Mouse (Mus musculus): ENCODE data around the gene Cxcl9.

Cxcl9 gene

DNA sequence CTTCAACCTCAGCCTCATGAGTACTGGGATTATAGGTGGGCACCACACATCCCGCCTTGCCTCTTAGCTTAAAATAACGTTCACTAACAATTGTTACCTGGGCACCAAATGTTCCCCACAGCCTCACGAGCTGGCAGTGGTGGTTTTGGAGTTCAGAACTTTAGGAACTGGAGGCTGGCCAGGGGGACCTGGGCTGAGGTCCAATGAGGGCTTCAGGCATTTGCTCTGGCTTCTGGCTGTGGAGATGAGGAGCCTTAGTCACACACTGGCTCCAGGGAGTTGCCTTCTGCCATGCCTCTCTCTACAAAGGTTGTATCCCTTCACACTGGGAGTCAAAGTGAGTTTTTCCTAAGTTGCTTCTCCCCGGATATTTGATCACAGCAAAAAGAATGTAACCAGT lies 45.3 kb downstream of the Cxcl9 start:
- no peak for DNase-seq (ENCODE audit: extremely low read depth, low read depth)

DNA sequence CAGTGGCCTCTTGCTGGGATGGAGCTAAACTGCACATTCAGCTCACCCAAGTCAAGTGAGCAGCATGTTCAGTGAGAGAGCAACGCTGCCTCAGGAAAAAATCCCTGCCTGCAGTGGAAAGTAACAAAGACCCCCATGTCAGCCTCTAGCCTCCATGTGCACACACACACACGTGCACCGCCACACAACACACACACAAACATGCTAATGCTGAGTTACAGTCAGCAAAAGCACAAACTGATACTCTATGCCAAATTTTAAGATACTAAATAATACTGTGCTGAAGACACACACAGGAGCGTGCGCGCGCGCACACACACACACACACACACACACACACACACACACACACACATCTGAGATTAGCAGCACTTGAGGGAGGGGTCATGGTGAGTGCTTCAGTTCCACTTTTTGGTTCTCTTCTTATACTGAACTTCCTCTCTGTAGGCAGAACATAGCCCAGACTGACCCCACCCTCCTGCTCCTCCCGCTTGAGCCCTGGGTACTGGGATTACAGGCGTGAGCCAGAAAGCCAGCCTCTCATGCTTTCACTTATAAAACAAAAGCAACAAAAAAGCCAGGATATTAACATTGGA lies 48.8 kb downstream of the Cxcl9 start:
- DNase-seq (ENCODE audit: extremely low read depth, low read depth): peak; percentile 91

DNA sequence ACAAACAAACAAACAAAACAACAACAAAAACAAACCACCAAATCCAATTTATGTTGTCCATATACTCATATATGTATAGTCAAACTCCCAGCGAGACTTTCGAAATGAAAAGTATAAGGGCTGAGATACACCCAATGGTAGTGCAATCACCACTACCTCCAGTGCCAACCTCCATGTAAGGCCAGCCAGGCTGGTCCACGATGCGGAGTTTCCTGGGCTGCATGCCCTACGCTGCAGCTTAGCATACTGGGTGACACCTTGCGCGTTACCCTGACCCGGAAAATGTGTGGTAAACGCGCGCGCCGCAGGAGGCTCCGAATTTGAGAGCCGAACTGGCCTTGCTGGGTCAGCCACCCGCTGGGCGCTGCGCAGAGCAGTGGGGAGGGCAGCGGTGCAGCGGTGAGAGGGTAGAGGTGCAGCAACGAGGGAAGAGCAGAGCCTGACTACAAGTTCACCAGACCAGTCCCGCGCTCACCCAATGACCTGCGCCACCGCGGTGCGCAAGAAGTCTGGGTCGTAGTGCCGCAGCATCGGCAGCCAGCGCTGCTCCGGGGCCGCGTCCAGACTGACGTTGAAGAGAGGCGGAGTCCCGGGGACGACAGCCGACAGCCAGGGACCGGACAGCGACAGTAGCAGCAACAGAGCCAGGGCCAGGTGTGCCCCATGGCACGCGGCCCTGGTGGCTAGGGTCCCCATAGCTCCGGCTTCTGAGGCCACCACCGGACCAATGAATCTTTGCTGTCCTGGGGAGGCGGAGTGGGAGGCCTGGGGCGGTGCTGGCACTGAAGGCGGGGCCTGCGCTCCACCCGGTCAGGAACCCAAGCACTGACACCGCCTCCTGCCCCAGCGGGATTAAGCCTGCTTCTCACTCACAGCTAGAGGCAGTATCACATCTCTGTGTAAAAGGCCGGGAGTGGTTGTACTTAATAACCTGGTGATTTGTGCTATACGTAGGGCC lies 50.2 kb downstream of the Cxcl9 start, which contains the start of gene Naaa:
Gene Naaa (minus strand): TSS at position 734 of the 958 bp plus-strand sequence.
- peak; percentile 73 for DNase-seq (ENCODE audit: extremely low read depth, low read depth)

Data from MEL-GATA-1-ER (cell line).